Mouse (Mus musculus): ENCODE measurements around the gene Stard8. TPM values are rescaled to one million over a fixed set of nuclear protein-coding genes. Genes with fewer than 3 reads are reported as not detected.
A peak's percentile ranks its signal among the peaks of the same experiment; 100 is the strongest.
"Not testable (repeated sequence)": the region's sequence is repeated elsewhere in the genome, so short reads cannot be mapped to it uniquely, and the experiment has no call there.

Gene Stard8
- total RNA-seq, 2 experiments from 2014 or later: 21.8 to 36.0 TPM

DNA sequence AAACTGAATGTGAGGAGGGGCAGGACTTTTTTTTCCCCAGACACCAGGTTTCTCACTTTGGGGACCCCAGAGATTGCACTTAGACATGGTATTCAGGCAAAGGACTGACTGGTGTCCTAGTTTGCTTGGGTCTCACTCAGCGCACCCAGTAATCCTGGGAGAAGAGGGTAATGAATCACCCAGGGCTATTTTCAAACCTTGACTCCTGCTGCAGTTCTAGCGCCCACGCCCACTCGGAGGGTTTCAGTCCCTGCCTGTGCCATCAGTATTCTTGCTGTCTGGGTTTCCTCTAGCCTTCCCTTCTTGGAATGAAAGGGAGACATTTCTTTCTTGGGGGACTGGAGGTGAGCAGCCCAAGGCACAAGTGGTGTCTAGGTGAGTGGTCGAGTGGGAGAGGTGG is 40.7 kb downstream of the Stard8 start:
- no peak for DNase-seq (ENCODE audit: low spot score in 2 of 2)
- intact Hi-C loops (cut with DNase I): no loop called here

GRCm38 (mm10) chrX:99045315-99045714 is 42.3 kb downstream of the Stard8 start:
- no peak for DNase-seq (ENCODE audit: low spot score in 2 of 2)
- intact Hi-C loops (cut with DNase I): no loop called here

DNA sequence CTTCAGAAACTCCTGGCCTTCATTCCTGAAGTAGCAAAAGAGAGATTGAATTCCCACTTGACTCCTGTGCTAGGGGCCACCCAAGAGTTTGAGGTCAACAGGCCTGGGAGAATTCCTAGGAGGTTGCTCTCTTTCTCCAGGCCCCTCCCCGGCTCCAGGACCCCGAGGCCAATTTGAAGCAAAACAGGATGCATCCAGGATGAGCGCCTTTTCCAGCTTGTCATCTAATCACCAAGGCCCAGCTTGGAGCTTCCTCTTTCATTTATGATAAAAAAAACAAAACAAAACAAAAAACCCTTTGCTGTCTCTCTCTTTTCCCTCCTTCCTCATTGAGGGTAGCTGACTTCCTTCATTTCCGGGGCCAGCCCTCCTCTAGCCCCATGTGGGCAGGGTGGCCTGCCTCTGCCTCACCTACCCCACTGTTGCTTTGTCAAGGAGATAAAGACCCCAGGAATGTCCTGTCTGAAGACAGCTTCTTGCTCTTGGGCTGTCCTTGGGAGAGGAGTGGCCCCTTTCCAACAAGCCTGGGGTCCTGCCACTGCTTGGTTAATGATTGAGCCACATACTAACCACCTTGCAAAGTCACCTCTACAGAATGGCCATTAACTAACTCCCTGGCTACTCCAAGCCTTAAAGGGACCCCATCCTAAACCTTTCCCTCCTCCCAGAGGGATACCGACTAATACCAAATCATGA is 43.5 kb downstream of the Stard8 start:
- intact Hi-C loops (cut with DNase I): no loop called here
- DNase-seq (ENCODE audit: low spot score in 2 of 2): no peak

- intact Hi-C loops (cut with DNase I): no loop called here
These were observed 45.1 kb downstream of the Stard8 start for GRCm38 (mm10) chrX:99048111-99048510.

GRCm38 (mm10) chrX:99049247-99049646 is 46.2 kb downstream of the Stard8 start:
- intact Hi-C loops (cut with DNase I): no loop called here
- DNase-seq (ENCODE audit: low spot score in 2 of 2): no peak

More at GRCm38 (mm10) chrX:99048111-99048510, 45.1 kb downstream of the Stard8 start:
- no peak for DNase-seq (ENCODE audit: low spot score in 2 of 2)

DNA sequence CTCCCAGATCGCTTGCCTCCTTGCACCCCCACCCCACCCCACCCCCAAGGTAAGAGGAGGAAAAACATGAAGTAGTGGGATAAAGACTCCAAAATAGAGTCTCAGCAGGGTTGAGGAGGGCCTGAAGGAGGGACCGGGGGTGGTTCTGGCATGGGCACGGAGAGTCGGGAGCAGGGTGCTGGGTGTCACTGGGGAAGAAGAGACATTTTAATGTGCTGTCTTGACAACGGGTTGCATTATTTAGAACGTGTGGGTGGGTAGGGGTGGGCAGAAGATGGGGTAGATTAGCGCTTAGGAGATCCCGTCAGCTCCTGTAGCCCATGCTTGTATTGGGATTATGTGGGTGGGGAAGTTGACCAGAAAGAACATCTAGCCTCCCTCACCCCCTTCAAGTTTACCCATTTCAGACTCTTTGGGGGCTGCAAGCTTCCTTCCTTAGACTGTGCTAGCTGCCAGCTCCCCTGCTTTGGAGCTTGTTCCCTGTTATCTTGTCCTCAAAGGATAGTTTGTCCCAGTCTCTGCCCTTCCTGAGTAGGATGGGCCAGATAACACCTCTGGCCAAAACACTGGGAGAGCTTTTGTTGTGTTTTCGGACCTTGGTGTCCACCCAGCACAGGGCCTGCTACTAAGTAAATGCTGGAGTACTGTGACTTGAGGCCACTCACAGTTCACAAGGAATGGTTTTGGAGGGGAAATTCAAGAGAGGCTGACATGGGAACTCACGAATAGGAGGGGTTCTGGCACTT is 47.9 kb downstream of the Stard8 start:
- peak in 1 of 2 experiments; percentile 13 for DNase-seq (ENCODE audit: low spot score in 2 of 2)
- intact Hi-C loops (cut with DNase I): no loop called here

DNA sequence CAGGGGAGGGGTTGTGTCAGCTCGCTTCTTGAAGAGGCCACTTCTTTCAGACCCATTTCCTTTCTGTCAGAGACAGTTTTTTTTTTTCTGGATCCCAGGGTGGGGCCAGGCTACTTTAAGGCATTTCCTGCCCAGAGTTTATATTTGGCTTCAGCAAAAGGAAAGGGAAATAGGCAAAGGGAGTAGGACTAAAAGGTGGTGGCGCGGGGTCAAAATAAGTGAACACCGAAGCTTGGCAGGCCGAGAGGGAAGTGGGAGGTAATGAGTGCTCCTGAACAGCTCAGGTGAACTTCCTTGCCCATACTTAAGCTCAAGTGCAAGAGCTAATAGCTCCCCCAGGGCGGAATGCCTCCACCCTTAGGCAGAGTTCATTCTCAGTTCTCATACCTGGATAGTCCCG is 49.2 kb downstream of the Stard8 start:
- intact Hi-C loops (cut with DNase I): no loop called here
- no peak for DNase-seq (ENCODE audit: low spot score in 2 of 2)

- DNase-seq (ENCODE audit: low spot score in 2 of 2): no peak
- intact Hi-C loops (cut with DNase I): no loop called here
These were observed 51.5 kb downstream of the Stard8 start for GRCm38 (mm10) chrX:99054512-99054911.

- DNase-seq (ENCODE audit: low spot score in 2 of 2): no peak
- intact Hi-C loops (cut with DNase I): no loop called here
These were observed 54.9 kb downstream of the Stard8 start for GRCm38 (mm10) chrX:99057772-99058440.

GRCm38 (mm10) chrX:99059119-99059518 is 56.1 kb downstream of the Stard8 start:
- DNase-seq (ENCODE audit: low spot score in 2 of 2): no peak
- intact Hi-C loops (cut with DNase I): loop anchor here (1.0 kb wide), 1 partner anchor 70 kb away; no protein-coding TSS in a partner anchor

- intact Hi-C loops (cut with DNase I): no loop called here
- no peak for DNase-seq (ENCODE audit: low spot score in 2 of 2)
These were observed 62.5 kb downstream of the Stard8 start for GRCm38 (mm10) chrX:99065582-99065981.

GRCm38 (mm10) chrX:99066550-99066949 is 63.5 kb downstream of the Stard8 start:
- no peak for DNase-seq (ENCODE audit: low spot score in 2 of 2)
- intact Hi-C loops (cut with DNase I): no loop called here

GRCm38 (mm10) chrX:99067232-99067631 is 64.2 kb downstream of the Stard8 start:
- intact Hi-C loops (cut with DNase I): no loop called here
- no peak for DNase-seq (ENCODE audit: low spot score in 2 of 2)

DNA sequence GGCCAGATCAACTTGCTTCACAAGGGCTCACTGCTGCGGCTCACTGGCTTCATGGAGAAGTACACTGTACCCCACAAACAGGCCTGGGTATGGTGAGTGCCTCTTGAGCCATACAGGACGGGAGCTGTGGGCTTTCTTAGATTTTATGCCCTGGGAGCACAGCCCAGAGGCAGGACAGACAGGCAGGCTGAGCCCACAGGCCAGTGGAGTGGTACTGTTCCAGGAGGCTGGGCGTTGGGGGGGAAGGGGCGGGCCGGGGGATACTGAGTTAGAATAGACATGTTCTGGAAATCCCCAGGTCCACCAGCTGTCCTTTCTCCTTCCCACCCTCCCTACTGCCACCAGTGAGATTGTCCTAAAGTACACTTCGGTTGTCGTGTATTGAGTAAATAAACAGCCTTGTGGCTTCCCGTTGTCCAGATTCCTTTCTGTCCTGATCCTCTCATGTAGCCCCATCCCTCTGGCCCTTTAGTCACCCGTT is 64.7 kb downstream of the Stard8 start:
- intact Hi-C loops (cut with DNase I): no loop called here
- DNase-seq (ENCODE audit: low spot score in 2 of 2): no peak

DNA sequence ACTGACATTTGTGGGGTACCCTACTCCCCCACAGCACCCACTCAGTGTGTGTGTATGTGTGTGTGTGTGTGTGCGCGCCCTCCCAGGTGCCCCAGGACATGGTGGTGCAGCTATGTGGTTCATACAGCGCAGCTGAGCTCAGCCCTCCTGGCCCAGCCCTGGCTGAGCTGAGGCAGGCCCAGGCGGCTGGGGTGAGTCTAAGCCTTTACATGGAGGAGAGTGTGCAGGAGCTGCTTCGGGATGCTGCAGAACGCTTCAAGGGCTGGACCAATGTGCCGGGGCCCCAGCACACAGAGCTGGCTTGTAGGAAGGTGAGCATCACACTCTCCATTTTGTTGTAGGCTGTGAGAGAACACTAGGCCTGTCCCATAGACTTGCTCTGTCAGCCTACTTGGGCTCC is 68.1 kb downstream of the Stard8 start:
- no peak for DNase-seq (ENCODE audit: low spot score in 2 of 2)
- intact Hi-C loops (cut with DNase I): no loop called here

DNA sequence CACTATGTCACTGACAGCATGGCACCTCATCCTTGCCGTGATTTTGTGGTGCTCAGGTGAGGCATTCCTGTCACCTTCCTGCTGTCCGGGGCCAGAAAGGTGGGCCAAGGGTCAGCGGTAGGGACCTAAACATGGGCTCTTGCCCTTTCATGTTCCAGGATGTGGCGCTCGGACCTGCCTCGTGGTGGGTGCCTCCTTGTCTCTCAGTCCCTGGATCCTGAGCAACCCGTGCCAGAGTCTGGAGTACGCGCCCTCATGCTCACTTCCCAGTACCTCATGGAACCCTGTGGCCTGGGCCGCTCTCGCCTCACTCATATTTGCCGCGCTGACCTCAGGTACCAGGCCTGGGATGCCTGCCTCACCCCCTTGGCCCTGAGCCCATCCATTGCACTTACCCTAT is 69.5 kb downstream of the Stard8 start:
- no peak for DNase-seq (ENCODE audit: low spot score in 2 of 2)
- intact Hi-C loops (cut with DNase I): no loop called here

- DNase-seq (ENCODE audit: low spot score in 2 of 2): no peak
These were observed 72.1 kb downstream of the Stard8 start for GRCm38 (mm10) chrX:99075111-99075510.

DNA sequence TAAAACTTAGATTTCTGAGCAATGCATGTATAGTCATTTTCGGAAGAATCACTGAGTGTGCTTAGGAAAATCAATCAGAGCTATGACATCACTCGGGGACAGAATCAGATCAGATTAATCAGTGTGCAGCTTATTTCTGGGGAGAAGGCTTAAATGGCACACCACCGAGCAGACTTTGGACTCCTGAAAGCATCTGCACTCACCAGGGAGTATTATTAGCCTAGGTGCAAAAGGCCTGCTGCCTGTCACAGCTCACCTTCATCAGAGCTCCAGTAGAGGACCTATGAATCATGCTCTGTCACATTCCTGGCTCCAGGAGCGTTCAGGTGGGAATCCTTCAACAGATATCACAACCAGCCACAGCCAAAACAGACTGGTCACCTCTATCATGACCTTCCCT is 73.4 kb downstream of the Stard8 start:
- intact Hi-C loops (cut with DNase I): no loop called here

More at GRCm38 (mm10) chrX:99075111-99075510, 72.1 kb downstream of the Stard8 start:
- intact Hi-C loops (cut with DNase I): no loop called here

DNA sequence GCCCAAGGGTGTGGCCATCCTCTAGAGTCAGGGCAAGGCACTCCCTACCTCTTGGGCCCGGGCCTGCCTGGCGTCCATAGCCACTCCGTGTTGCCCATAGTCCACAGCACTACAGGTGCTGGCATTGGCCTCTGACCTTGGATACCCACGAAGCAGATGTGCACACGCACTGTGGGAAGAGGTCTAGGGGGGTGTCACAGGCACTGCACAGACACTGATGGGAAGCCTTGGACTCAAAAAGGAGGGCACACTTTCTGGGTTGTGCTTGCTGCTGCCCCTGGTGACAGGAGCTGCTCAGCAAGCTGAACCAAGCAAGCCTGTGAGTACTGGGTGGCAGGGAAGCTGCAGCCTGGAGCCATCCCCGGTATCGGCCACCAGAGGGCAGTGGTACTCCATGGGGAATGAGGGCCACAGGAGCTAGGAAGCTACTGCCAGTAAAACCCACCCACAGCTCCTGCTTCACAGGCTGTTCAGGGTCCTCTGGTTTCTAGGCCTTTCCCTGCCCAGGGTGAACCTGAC is 75.4 kb downstream of the Stard8 start:
- DNase-seq (ENCODE audit: low spot score in 2 of 2); intact Hi-C loops (cut with DNase I): not testable (repeated sequence)

More for the DNA sequence above, 73.4 kb downstream of the Stard8 start:
- DNase-seq (ENCODE audit: low spot score in 2 of 2): no peak

GRCm38 (mm10) chrX:99092704-99093103 is 89.7 kb downstream of the Stard8 start:
- intact Hi-C loops (cut with DNase I): no loop called here
- DNase-seq (ENCODE audit: low spot score in 2 of 2): no peak

Data from left cerebral cortex, postnatal 14 days (tissue).